Mouse (Mus musculus) CH12.LX (cell line): ENCODE results near the gene Dennd1a. TPM values are rescaled to one million over a fixed set of nuclear protein-coding genes. Genes with fewer than 3 reads are reported as not detected.

Source experiments
- DNase-seq: peaks from one replicate; pipeline ENCODE4 v3.0.0-alpha.2; 2013; ENCODE audit errors: extremely low read depth
- H3K27ac ChIP-seq: 2 replicates; pipeline ENCODE4 v1.5.1; 2012; ENCODE audit warnings: low read depth, mild to moderate bottlenecking, control low read depth, moderate library complexity; ENCODE audit not compliant: insufficient read depth
- H3K27me3 ChIP-seq: replicated peaks from 2 replicates; pipeline ENCODE3; 2012; ENCODE audit warnings: inconsistent platforms
- H3K36me3 ChIP-seq, 2 experiments: replicated peaks in 1 of 2; 2 replicates each; pipeline versions ENCODE3 to v1.6.1; 2012; ENCODE audit warnings: inconsistent platforms in 1 of 2, low read length in 1 of 2, mild to moderate bottlenecking in 1 of 2, mixed read lengths in 1 of 2, moderate library complexity in 1 of 2; ENCODE audit not compliant: control insufficient read depth in 1 of 2, insufficient read depth in 1 of 2
- H3K4me1 ChIP-seq, 2 experiments: 2 replicates each; pipeline ENCODE4 v1.6.1; 2012; ENCODE audit warnings: inconsistent platforms in 1 of 2, moderate library complexity in 1 of 2; ENCODE audit not compliant: insufficient read depth in 2 of 2, control insufficient read depth in 1 of 2
- H3K4me2 ChIP-seq: 2 replicates; pipeline ENCODE4 v1.6.1; 2012; ENCODE audit warnings: low read depth, mild to moderate bottlenecking, control low read depth; ENCODE audit not compliant: poor library complexity, insufficient read depth, severe bottlenecking
- H3K4me3 ChIP-seq, 3 experiments: fragments of 150-350 bp in 1 of 3; sonication (generic) in 1 of 3; replicated peaks in 1 of 3; 2 replicates each; pipeline versions ENCODE3 to v1.5.1; 2011 to 2012; ENCODE audit warnings: low read depth in 2 of 3, low read length in 2 of 3, mild to moderate bottlenecking in 2 of 3, moderate library complexity in 2 of 3, control low read depth in 1 of 3, improper control_type of control experiment in 1 of 3, inconsistent platforms in 1 of 3, mixed read lengths in 1 of 3; ENCODE audit not compliant: poor library complexity in 1 of 3
- H3K79me2 ChIP-seq: replicated peaks from 2 replicates; pipeline ENCODE4 v1.6.1; 2012; ENCODE audit warnings: mild to moderate bottlenecking, moderate library complexity; ENCODE audit not compliant: control insufficient read depth, poor library complexity, insufficient read depth, severe bottlenecking; ENCODE audit errors: extremely low read depth
- H3K9ac ChIP-seq: 2 replicates; pipeline ENCODE4 v1.6.1; 2012; ENCODE audit warnings: low read depth, mild to moderate bottlenecking, control low read depth, moderate library complexity; ENCODE audit not compliant: insufficient read depth
- H3K9me3 ChIP-seq: replicated peaks from 2 replicates; pipeline ENCODE3; 2012; ENCODE audit warnings: low read length, inconsistent platforms, mixed read lengths
- CHD2 ChIP-seq: IDR thresholded peaks from 2 replicates; pipeline ENCODE4 v1.6.1; 2011; ENCODE audit warnings: low read length, improper control_type of control experiment
- HCFC1 ChIP-seq: IDR thresholded peaks from 2 replicates; pipeline ENCODE4 v1.6.1; 2012; ENCODE audit warnings: low read depth, mild to moderate bottlenecking, inconsistent platforms, low read length, improper control_type of control experiment
- JUND ChIP-seq: conservative IDR thresholded peaks from 2 replicates; pipeline ENCODE4 v1.6.1; 2011; ENCODE audit warnings: low read depth, low read length, improper control_type of control experiment
- MAX ChIP-seq: IDR thresholded peaks from 2 replicates; pipeline ENCODE4 v1.6.1; 2011; ENCODE audit warnings: low read length, improper control_type of control experiment
- MAZ ChIP-seq: IDR thresholded peaks from 2 replicates; pipeline ENCODE4 v1.6.1; 2012; ENCODE audit warnings: low read depth, mild to moderate bottlenecking, inconsistent platforms, low read length, improper control_type of control experiment, moderate library complexity
- NELFE ChIP-seq: IDR thresholded peaks from 2 replicates; pipeline ENCODE4 v1.6.1; 2011; ENCODE audit warnings: low read depth, low read length, improper control_type of control experiment
- RCOR1 ChIP-seq: conservative IDR thresholded peaks from 2 replicates; pipeline ENCODE4 v1.6.1; 2012; ENCODE audit warnings: low read depth, mild to moderate bottlenecking, inconsistent platforms, low read length, improper control_type of control experiment
- SMC3 ChIP-seq: IDR thresholded peaks from 2 replicates; pipeline ENCODE4 v1.6.1; 2011; ENCODE audit warnings: low read depth, low read length, improper control_type of control experiment
- USF1 ChIP-seq: IDR thresholded peaks from 2 replicates; pipeline ENCODE4 v1.6.1; 2014; ENCODE audit warnings: low read depth, mild to moderate bottlenecking, inconsistent platforms, low read length, improper control_type of control experiment
- ZKSCAN1 ChIP-seq: IDR thresholded peaks from 2 replicates; pipeline ENCODE4 v1.6.1; 2012; ENCODE audit warnings: low read depth, inconsistent platforms, low read length, improper control_type of control experiment, borderline replicate concordance
- ZNF384 ChIP-seq: IDR thresholded peaks from 2 replicates; pipeline ENCODE4 v1.6.1; 2012; ENCODE audit warnings: low read depth, low read length, improper control_type of control experiment, inconsistent platforms
- dilution Hi-C: fragments of 300-500 bp; cut with MboI; formaldehyde crosslinking; loops from 2 replicates; pipeline ENCODE4 v1.14.3; 2020; ENCODE audit warnings: low sequenced_read_pairs; ENCODE audit not compliant: extremely low pct_unique_long_range_greater_than_20kb, extremely low pct_ligation_motif_present
- in situ Hi-C: fragments of 300-500 bp; cut with MboI; formaldehyde crosslinking; loops from 3 replicates; pipeline ENCODE4 v1.14.3; 2019; ENCODE audit warnings: low sequenced_read_pairs, low pct_ligation_motif_present, low pct_unique_long_range_greater_than_20kb, mixed read lengths
- polyA plus RNA-seq: library from polyadenylated mRNA; unstranded; fragments of >175 nt; gene quantifications from 2 replicates; pipeline ENCODE4 v1.2.1, GENCODE M21; 2012; ENCODE audit warnings: low read depth; ENCODE audit not compliant: insufficient read length
- total RNA-seq, 2 experiments: library from RNA; depleted of rRNA; stranded (reverse); fragments of 300-350 nt in 1 of 2; fragments of >200 nt in 1 of 2; gene quantifications; 2 replicates each; pipeline ENCODE4 v1.2.3; 2012 to 2014

Dennd1a gene
- total and polyA plus RNA-seq, 3 experiments: 2.7 to 7.3 (median 4.3) TPM

- TF ChIP-seq MAZ: no peak
Observed at GRCm38 (mm10) chr2:38096328-38096727, 190.9 kb downstream of the Dennd1a start (continued).

- Histone ChIP-seq H3K36me3 (no peaks in the 10 kb centered on the region), H3K4me3 (no peak overlapping the region), H3K27ac (no peak overlapping the region), H3K9ac (no peak overlapping the region), H3K4me2 (no peak overlapping the region), H3K27me3 (no peaks in the 10 kb centered on the region), H3K79me2 (no peaks in the 10 kb centered on the region), H3K4me1 (peaks cover 0 to 11% of the 10 kb centered on the region in 2 experiments; a peak in 2 of 4 replicates), H3K9me3 (no peaks in the 10 kb centered on the region)
- in situ Hi-C loops (no loop called here), dilution Hi-C loops (no loop called here)
- no peak for TF ChIP-seq USF1
- TF ChIP-seq RCOR1: no peak
- no peak for TF ChIP-seq HCFC1
- no peak for DNase-seq
Observed at GRCm38 (mm10) chr2:38094380-38095163, 192.6 kb downstream of the Dennd1a start.

- no peak overlapping the region for H3K9ac ChIP-seq
- H3K9me3 ChIP-seq: no peaks in the 10 kb centered on the region
- H3K4me3 ChIP-seq: no peak overlapping the region
- in situ Hi-C loops: no loop called here
- dilution Hi-C loops: no loop called here
- peaks cover 0 to 11% of the 10 kb centered on the region in 2 experiments; a peak in 2 of 4 replicates for H3K4me1 ChIP-seq
- H3K27me3 ChIP-seq: no peaks in the 10 kb centered on the region
- no peaks in the 10 kb centered on the region for H3K36me3 ChIP-seq
- DNase-seq: no peak
- no peaks in the 10 kb centered on the region for H3K79me2 ChIP-seq
- H3K4me2 ChIP-seq: no peak overlapping the region
- TF ChIP-seq CHD2 (no peak), JUND (no peak), SMC3 (no peak), RCOR1 (no peak), ZKSCAN1 (no peak)
- TF ChIP-seq, all 38 proteins: peak for 0
- H3K27ac ChIP-seq: no peak overlapping the region
Observed at GRCm38 (mm10) chr2:38093968-38094367, 193.2 kb downstream of the Dennd1a start.

GRCm38 (mm10) chr2:38093242-38093641, 193.9 kb downstream of the Dennd1a start:
- no peak overlapping the region for H3K27ac ChIP-seq
- in situ Hi-C loops: no loop called here
- no peak for TF ChIP-seq ZNF384
- TF ChIP-seq NELFE: no peak
- TF ChIP-seq MAZ: no peak
- no peak for TF ChIP-seq MAX
- H3K4me1 ChIP-seq: peaks cover 0 to 11% of the 10 kb centered on the region in 2 experiments; a peak in 2 of 4 replicates
- no peaks in the 10 kb centered on the region for H3K27me3 ChIP-seq
- dilution Hi-C loops: no loop called here
- H3K79me2 ChIP-seq: no peaks in the 10 kb centered on the region
- DNase-seq: no peak
- no peak overlapping the region for H3K4me3 ChIP-seq
- no peaks in the 10 kb centered on the region for H3K9me3 ChIP-seq
- H3K4me2 ChIP-seq: no peak overlapping the region
- no peaks in the 10 kb centered on the region for H3K36me3 ChIP-seq
- no peak overlapping the region for H3K9ac ChIP-seq
